Mouse (Mus musculus) megakaryocyte, embryonic 14.5 days (primary cell): ENCODE measurements around the gene Glt28d2.

Experiments used
- FLI1 ChIP-seq: IDR thresholded peaks from 2 replicates; pipeline ENCODE4 v1.6.1; 2012; ENCODE audit warnings: low read length, inconsistent platforms, mixed read lengths
- GATA1 ChIP-seq: IDR thresholded peaks from 3 replicates; pipeline ENCODE4 v1.6.1; 2012; ENCODE audit warnings: mixed read lengths, low read length, inconsistent platforms, borderline replicate concordance

DNA sequence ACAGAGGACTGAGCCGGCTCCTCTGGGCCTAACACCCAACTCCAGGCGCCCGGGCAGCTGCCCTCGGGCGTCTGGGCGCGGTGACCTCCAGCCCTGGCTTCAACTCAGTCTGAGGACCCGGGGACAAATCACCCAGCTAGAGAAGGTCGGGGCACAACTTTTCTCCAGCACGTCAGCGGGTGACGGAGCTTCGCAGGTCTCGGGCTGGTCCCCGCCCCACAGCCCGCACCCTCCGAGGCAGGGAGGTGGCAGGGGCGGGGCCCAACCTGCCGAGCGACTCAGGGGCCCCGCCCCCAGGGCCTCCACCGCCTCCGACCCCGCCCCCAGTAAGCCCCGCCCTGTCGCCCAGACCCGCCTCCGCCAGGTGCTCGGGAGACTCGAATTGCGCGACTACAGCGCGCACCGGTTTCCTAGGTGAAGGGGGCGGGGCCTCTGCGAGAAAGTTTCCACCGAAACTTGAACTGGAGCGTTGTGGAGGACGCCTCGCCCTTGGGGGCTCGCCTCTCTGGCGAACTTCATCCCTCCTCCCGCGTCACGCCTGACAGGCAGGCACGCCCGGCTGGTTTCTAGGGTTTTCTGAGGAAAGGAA, at the start of gene Glt28d2, which contains the start of gene Gm37240:
- no peak for TF ChIP-seq GATA1
- no peak for TF ChIP-seq FLI1
